Comparison of ENCODE assay signal across 9 mouse cellular contexts in the genomic region with DNA sequence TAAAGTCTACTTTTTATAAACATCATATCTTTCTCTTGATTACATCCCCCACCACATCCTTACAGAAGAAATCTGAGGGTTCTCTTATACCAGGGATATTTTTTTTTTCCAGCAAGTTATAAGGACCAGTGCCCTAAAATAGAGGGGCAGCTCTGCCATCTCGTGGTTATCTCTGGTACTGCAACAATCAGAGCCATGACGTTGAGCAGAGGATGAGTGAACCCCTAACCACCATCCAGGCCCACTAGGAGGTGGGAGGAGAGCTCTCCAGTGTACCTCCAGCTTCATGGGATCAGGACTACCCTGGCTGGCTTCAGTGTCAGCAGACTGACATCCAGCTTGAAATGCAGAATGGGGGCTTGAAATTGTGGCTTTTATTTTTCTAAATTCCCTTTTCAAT.
DNase-seq lines count a peak whose midpoint lies in the region; ATAC-seq lines count a peak whose summit lies in the region.
"Had no signal": no experiment of that assay in that cellular context is flagged by ENCODE, and none has a peak within 500 bp of the region (broad histone marks: within the 10 kb centered on the region; RNA-seq: fewer than 3 reads in every experiment).

No protein-coding gene starts in this region.

- H3K4me2 ChIP-seq in hindbrain, embryonic 11.5 days (replicated peaks; ENCODE audit: low read depth, low read length), result no peak overlapping the region
- no peak overlapping the region for H3K4me2 ChIP-seq in midbrain, embryonic 15.5 days
- H3K4me2 ChIP-seq: heart, embryonic 15.5 days had no signal

- H3K9me3 ChIP-seq in hindbrain, embryonic 11.5 days (ENCODE audit: control insufficient read depth, low read length), result no peaks in the 10 kb centered on the region
- H3K9me3 ChIP-seq in midbrain, embryonic 15.5 days, result no peaks in the 10 kb centered on the region
- H3K9me3 ChIP-seq: heart, embryonic 15.5 days had no signal

- H3K9ac ChIP-seq in hindbrain, embryonic 11.5 days (ENCODE audit: low read depth, low read length), result no peak overlapping the region
- no peak overlapping the region for H3K9ac ChIP-seq in midbrain, embryonic 15.5 days
- H3K9ac ChIP-seq: heart, embryonic 15.5 days had no signal

- H3K4me1 ChIP-seq in hindbrain, embryonic 11.5 days (replicated peaks; ENCODE audit: control insufficient read depth, insufficient read depth, low read length), result no peaks in the 10 kb centered on the region
- no peaks in the 10 kb centered on the region for H3K4me1 ChIP-seq in midbrain, embryonic 15.5 days
- H3K4me1 ChIP-seq: heart, embryonic 15.5 days had no signal

- H3K27me3 ChIP-seq in hindbrain, embryonic 11.5 days (ENCODE audit: control insufficient read depth, insufficient read depth, low read length), result no peaks in the 10 kb centered on the region
- H3K27me3 ChIP-seq in midbrain, embryonic 15.5 days (replicated peaks), result no peaks in the 10 kb centered on the region
- H3K27me3 ChIP-seq: heart, embryonic 15.5 days had no signal

- peak; percentile 58 for DNase-seq in gastrocnemius, postnatal 10 days
- DNase-seq in gastrocnemius, postnatal 25 days, result no peak
- DNase-seq in ZHBTc4 (ENCODE audit: low read depth, low spot score), result peak; percentile 63
- peak; percentile 59 to 77 for DNase-seq in cerebellum, postnatal 4 days (ENCODE audit: low spot score in 2 of 2)
- DNase-seq in hindbrain, embryonic 11.5 days (ENCODE audit: low spot score), result peak; percentile 82
- peak; percentile 65 to 83 for DNase-seq in left cerebral cortex, adult 18-20 months (ENCODE audit: low spot score in 2 of 2)
- DNase-seq in testis, postnatal 10 days (ENCODE audit: low spot score), result peak; percentile 79

- 0% methylated on average over 2 of the region's 2 CpGs for WGBS in hindbrain, embryonic 11.5 days
- WGBS in midbrain, embryonic 15.5 days, result 2% methylated on average over 2 of the region's 2 CpGs

- no peak overlapping the region for H3K27ac ChIP-seq in hindbrain, embryonic 11.5 days (ENCODE audit: low read depth, low read length)
- H3K27ac ChIP-seq in midbrain, embryonic 15.5 days, result no peak overlapping the region
- H3K27ac ChIP-seq: heart, embryonic 15.5 days had no signal

- peak; percentile 62; the same call in 1 of the 2 replicates for ATAC-seq in hindbrain, embryonic 11.5 days (ENCODE audit: low FRiP score)
- ATAC-seq in midbrain, embryonic 15.5 days (replicated peaks), result peak; percentile 60

- no peaks in the 10 kb centered on the region for H3K36me3 ChIP-seq in hindbrain, embryonic 11.5 days (ENCODE audit: control insufficient read depth, insufficient read depth, low read length)
- no peaks in the 10 kb centered on the region for H3K36me3 ChIP-seq in midbrain, embryonic 15.5 days (replicated peaks)
- H3K36me3 ChIP-seq: heart, embryonic 15.5 days had no signal

- no peak overlapping the region for H3K4me3 ChIP-seq in hindbrain, embryonic 11.5 days (ENCODE audit: low read depth, low read length)
- no peak overlapping the region for H3K4me3 ChIP-seq in midbrain, embryonic 15.5 days
- H3K4me3 ChIP-seq: heart, embryonic 15.5 days had no signal
